8 mouse cellular contexts compared by ENCODE assay signal in the genomic region with DNA sequence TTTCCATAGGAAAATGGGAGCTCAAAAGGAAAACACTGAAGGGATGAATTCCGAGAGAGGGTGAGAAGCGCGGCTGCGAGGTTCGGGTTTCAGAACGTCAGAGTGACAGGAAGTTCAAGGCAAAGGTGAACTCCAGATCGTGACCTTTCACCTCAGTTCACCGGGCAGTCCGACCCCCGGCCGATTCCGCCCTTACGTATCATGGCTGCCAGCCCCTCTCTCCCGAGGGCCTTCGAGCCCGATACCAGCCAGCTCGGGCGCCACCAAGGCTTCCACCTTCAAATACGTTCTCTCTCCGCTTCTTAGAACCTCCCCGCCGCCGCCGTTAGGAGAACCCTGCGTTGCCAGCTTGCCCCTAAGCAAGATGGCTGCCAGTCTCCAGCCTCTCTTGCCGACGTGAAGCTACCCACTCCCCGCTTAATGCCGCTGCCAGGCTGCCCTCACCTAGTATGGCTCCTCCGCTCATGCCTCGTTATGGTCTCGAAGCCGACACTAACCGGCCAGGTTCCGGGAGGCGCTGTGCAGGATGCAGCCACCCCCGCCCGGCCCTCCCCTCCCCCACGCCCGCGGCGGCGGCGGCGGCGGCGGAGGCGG. TPM values are rescaled to one million over a fixed set of nuclear protein-coding genes. Genes with fewer than 3 reads are reported as not detected.
A peak's percentile ranks its signal among the peaks of the same experiment; 100 is the strongest.
DNase-seq lines count a peak whose midpoint lies in the region; ATAC-seq lines count a peak whose summit lies in the region.

A gene (plus strand): TSS at position 307 of the 594 bp plus-strand sequence.

- intact Hi-C loops in gastrocnemius, postnatal 14 days (cut with DNase I; ENCODE audit: low total_unique reads) = no loop called here
- intact Hi-C loops in left cerebral cortex, postnatal 10 days (cut with DNase I) = loop anchor here (2.0 kb wide), 1 partner anchor 34 kb away; a partner anchor contains a TSS

- peak; percentile 95 to 98 for DNase-seq in adrenal gland, adult (ENCODE audit: inconsistent age in 2 of 2, low spot score in 1 of 2)
- peak; percentile 93 for DNase-seq in embryo, embryonic 10.5 days (ENCODE audit: low spot score)
- peak; percentile 91 for DNase-seq in gastrocnemius, postnatal 14 days
- peak; percentile 95 for DNase-seq in left cerebral cortex, postnatal 10 days (ENCODE audit: extremely low spot score in 1 of 2, low spot score in 2 of 2)
- DNase-seq in right cerebral cortex, postnatal 25 days = peak; percentile 93
- DNase-seq in urinary bladder, postnatal 4 days (ENCODE audit: low spot score in 2 of 2) = peak; percentile 87 to 91

- ATAC-seq in inflammation-experienced regulatory T-cells, adult 6 months = peak; percentile 91
- peak; percentile 92 for ATAC-seq in megakaryocyte-erythroid progenitor cell, adult 5-6 weeks (replicated peaks; ENCODE audit: low FRiP score, low TSS enrichment, poor library complexity, severe bottlenecking)

RNA-seq across cellular contexts. Expression of the gene that starts here (rescaled TPM):
- total RNA-seq in gastrocnemius, postnatal 14 days (2021) = 10 to 100 TPM; 26.3 to 27.7 TPM
- polyA plus RNA-seq in inflammation-experienced regulatory T-cells, adult 6 months (2017; shearing (Covaris generic)) = 10 to 100 TPM; 35.5 to 41.7 (median 39.7) TPM
- total RNA-seq in left cerebral cortex, postnatal 10 days (2021) = 10 to 100 TPM; 34.6 to 37.8 TPM
- 22.4 and 38.5 TPM in 2 replicates for total RNA-seq in megakaryocyte-erythroid progenitor cell, adult 5-6 weeks (2014; fragmentation: Nextera tagmentation)
- total RNA-seq in megakaryocyte-erythroid progenitor cell, adult 5-6 weeks (2017) = 13.5 and 23.7 TPM in 2 replicates

Comparison
In these comparisons a context has a peak if more than half of its experiments do, and no peak if none do; other contexts are left out.
1. Peak in every context shown above with its lines: DNase-seq and ATAC-seq.